Mouse (Mus musculus) forebrain, embryonic 16.5 days (tissue): Measurements from ENCODE around the gene Olfr969. TPM values are rescaled to one million over a fixed set of nuclear protein-coding genes. Genes with fewer than 3 reads are reported as not detected.
"Not testable (repeated sequence)": the region's sequence is repeated elsewhere in the genome, so short reads cannot be mapped to it uniquely, and the experiment has no call there.

Experiments used
- ATAC-seq: fragments of 200-750 bp; cut with Nextera tagmentation; 2 replicates; pipeline ENCODE4 v1.8.0; 2017; ENCODE audit warnings: mild to moderate bottlenecking, moderate library complexity
- H3K27ac ChIP-seq: fragments of 300-500 bp; sonication (generic); 2 replicates; pipeline ENCODE4 v1.5.1; 2014; ENCODE audit warnings: low read length, control low read depth
- H3K27me3 ChIP-seq: fragments of 300-500 bp; sonication (generic); replicated peaks from 2 replicates; pipeline ENCODE4 v1.6.1; 2014; ENCODE audit warnings: low read length; ENCODE audit not compliant: control insufficient read depth, insufficient read depth
- H3K36me3 ChIP-seq: fragments of 300-500 bp; sonication (generic); 2 replicates; pipeline ENCODE4 v1.6.1; 2014; ENCODE audit not compliant: control insufficient read depth, insufficient read depth
- H3K4me1 ChIP-seq: fragments of 300-500 bp; sonication (generic); replicated peaks from 2 replicates; pipeline ENCODE4 v1.6.1; 2014; ENCODE audit warnings: low read length; ENCODE audit not compliant: control insufficient read depth, insufficient read depth
- H3K4me2 ChIP-seq: fragments of 300-500 bp; sonication (generic); 2 replicates; pipeline ENCODE4 v1.6.1; 2014; ENCODE audit warnings: mild to moderate bottlenecking, low read length, control low read depth
- H3K4me3 ChIP-seq: fragments of 300-500 bp; sonication (generic); replicated peaks from 2 replicates; pipeline ENCODE4 v1.5.1; 2014; ENCODE audit warnings: mild to moderate bottlenecking, low read length, control low read depth
- H3K9ac ChIP-seq: fragments of 300-500 bp; sonication (generic); replicated peaks from 2 replicates; pipeline ENCODE4 v1.6.1; 2014; ENCODE audit warnings: low read depth, low read length, control low read depth
- H3K9me3 ChIP-seq: fragments of 300-500 bp; sonication (generic); 2 replicates; pipeline ENCODE4 v1.6.1; 2016; ENCODE audit warnings: low read length; ENCODE audit not compliant: control insufficient read depth
- WGBS: fragments of 180-500 bp; shearing (Covaris S2); extraction: QIAGEN DNeasy Blood & Tissue Kit; methylation state at CpG from one replicate; pipeline ENCODE4 v1.1.7; 2014; 5-methylcytosine and 5-hydroxymethylcytosine counted together
- polyA plus RNA-seq: library from polyadenylated mRNA; unstranded; fragments of >200 nt; fragmentation: Nextera tagmentation; extraction: Ambion mirVana; gene quantifications from 2 replicates; pipeline ENCODE4 v1.2.1, GENCODE M21; 2015

The Olfr969 gene
- not detected in 2 replicates for polyA plus RNA-seq

GRCm38 (mm10) chr9:39790558-39790957, at the start of gene Olfr969:
TSS of gene Olfr969 (plus strand) at chr9:39790945.
- no peaks in the 10 kb centered on the region for H3K4me1 ChIP-seq
- H3K9me3 ChIP-seq, result no peaks in the 10 kb centered on the region
- no peak within 1 kb of the TSS for H3K9ac ChIP-seq
- no peak for ATAC-seq
- no peak within 1 kb of the TSS for H3K4me2 ChIP-seq
- H3K27me3 ChIP-seq, result no peaks in the 10 kb centered on the region
- WGBS, result 72% methylated on average over 2 of the region's 2 CpGs
- H3K36me3 ChIP-seq, result no peaks in the 10 kb centered on the region
- H3K27ac ChIP-seq, result no peak within 1 kb of the TSS
- H3K4me3 ChIP-seq, result no peak within 1 kb of the TSS

GRCm38 (mm10) chr9:39745949-39746348, 44.8 kb upstream of the Olfr969 start, which contains the start of gene Olfr967:
TSS of gene Olfr967 (plus strand) at chr9:39746249.
- ATAC-seq, result no peak
- no peak within 1 kb of the TSS for H3K4me2 ChIP-seq
- no peak within 1 kb of the TSS for H3K9ac ChIP-seq
- H3K4me1 ChIP-seq, result no peaks in the 10 kb centered on the region
- H3K9me3 ChIP-seq, result no peaks in the 10 kb centered on the region
- H3K27me3 ChIP-seq, result no peaks in the 10 kb centered on the region
- H3K4me3 ChIP-seq, result no peak within 1 kb of the TSS
- no peak within 1 kb of the TSS for H3K27ac ChIP-seq
- no peaks in the 10 kb centered on the region for H3K36me3 ChIP-seq

- Histone ChIP-seq H3K36me3 (no peaks in the 10 kb centered on the region), H3K4me3 (no peak overlapping the region), H3K27me3 (no peaks in the 10 kb centered on the region), H3K4me1 (no peaks in the 10 kb centered on the region), H3K9ac (no peak overlapping the region), H3K9me3 (no peaks in the 10 kb centered on the region), H3K27ac (no peak overlapping the region), H3K4me2 (no peak overlapping the region)
- WGBS, result 77% methylated on average over 1 of the region's 1 CpGs
- no peak for ATAC-seq
Measured at GRCm38 (mm10) chr9:39746428-39746827, 44.3 kb upstream of the Olfr969 start.

- no peak for ATAC-seq
- Histone ChIP-seq H3K4me1 (no peaks in the 10 kb centered on the region), H3K4me3 (no peak within 1 kb of the TSS), H3K27ac (no peak within 1 kb of the TSS), H3K27me3 (no peaks in the 10 kb centered on the region), H3K9me3 (no peaks in the 10 kb centered on the region), H3K9ac (no peak within 1 kb of the TSS), H3K36me3 (no peaks in the 10 kb centered on the region), H3K4me2 (no peak within 1 kb of the TSS)
- 84% methylated on average over 1 of the region's 1 CpGs for WGBS
Measured at GRCm38 (mm10) chr9:39783153-39783552, 7.6 kb upstream of the Olfr969 start, which contains the start of gene Olfr968. TSS of gene Olfr968 (minus strand) at chr9:39783253.

- H3K4me3 ChIP-seq, result no peak within 1 kb of the TSS
- no peaks in the 10 kb centered on the region for H3K27me3 ChIP-seq
- no peak for ATAC-seq
- no peaks in the 10 kb centered on the region for H3K9me3 ChIP-seq
- H3K4me2 ChIP-seq, result no peak within 1 kb of the TSS
- H3K4me1 ChIP-seq, result no peaks in the 10 kb centered on the region
- no peaks in the 10 kb centered on the region for H3K36me3 ChIP-seq
- WGBS, result 77% methylated on average over 4 of the region's 4 CpGs
- no peak within 1 kb of the TSS for H3K27ac ChIP-seq
- H3K9ac ChIP-seq, result no peak within 1 kb of the TSS
Measured at GRCm38 (mm10) chr9:39808560-39808959, 17.8 kb downstream of the Olfr969 start, which contains the start of gene Olfr970. TSS of gene Olfr970 (plus strand) at chr9:39808860.

- H3K27me3 ChIP-seq, ATAC-seq, H3K4me1 ChIP-seq, H3K9me3 ChIP-seq, H3K4me2 ChIP-seq, H3K36me3 ChIP-seq, H3K9ac ChIP-seq, H3K27ac ChIP-seq, H3K4me3 ChIP-seq: not testable (repeated sequence)
- WGBS, result 90% methylated on average over 1 of the region's 2 CpGs
Measured at GRCm38 (mm10) chr9:39836576-39836975, 45.8 kb downstream of the Olfr969 start, which contains the start of gene Olfr971. TSS of gene Olfr971 (plus strand) at chr9:39836876.

Other genes starting within 250 kb of the Olfr969 start
- gene Olfr958, start 236.9 kb upstream of the Olfr969 start, polyA plus RNA-seq, result not detected in 2 replicates
- not detected in 2 replicates for gene Olfr959, start 215.4 kb upstream of the Olfr969 start, polyA plus RNA-seq
- 36.8 and 73.0 TPM in 2 replicates for gene AW551984, start 186.5 kb upstream of the Olfr969 start, polyA plus RNA-seq
- gene Olfr148, start 180.3 kb upstream of the Olfr969 start, polyA plus RNA-seq, result not detected in 2 replicates
- not detected in 2 replicates for gene Olfr960, start 169.6 kb upstream of the Olfr969 start, polyA plus RNA-seq
- not detected in 2 replicates for gene Olfr961, start 145.9 kb upstream of the Olfr969 start, polyA plus RNA-seq
- gene Olfr963, start 123.7 kb upstream of the Olfr969 start, polyA plus RNA-seq, result not detected in 2 replicates
- not detected in 2 replicates for gene Olfr149, start 83.8 kb upstream of the Olfr969 start, polyA plus RNA-seq
- not detected in 2 replicates for gene Olfr965, start 79.6 kb upstream of the Olfr969 start, polyA plus RNA-seq
- not detected in 2 replicates for gene Olfr150, start 60.0 kb upstream of the Olfr969 start, polyA plus RNA-seq
- not detected in 2 replicates for gene Olfr967, start 44.7 kb upstream of the Olfr969 start, polyA plus RNA-seq
- gene Olfr968, start 7.7 kb upstream of the Olfr969 start, polyA plus RNA-seq, result not detected in 2 replicates
- not detected in 2 replicates for gene Olfr970, start 17.9 kb downstream of the Olfr969 start, polyA plus RNA-seq
- gene Olfr971, start 45.9 kb downstream of the Olfr969 start, polyA plus RNA-seq, result not detected in 2 replicates
- gene Olfr972, start 75.5 kb downstream of the Olfr969 start, polyA plus RNA-seq, result not detected in 2 replicates
- not detected in 2 replicates for gene Olfr229, start 116.4 kb downstream of the Olfr969 start, polyA plus RNA-seq
- gene Olfr974, start 146.6 kb downstream of the Olfr969 start, polyA plus RNA-seq, result not detected in 2 replicates
- gene Olfr975, start 161.1 kb downstream of the Olfr969 start, polyA plus RNA-seq, result not detected in 2 replicates
- gene Olfr976, start 170.2 kb downstream of the Olfr969 start, polyA plus RNA-seq, result not detected in 2 replicates
- gene Olfr978, start 201.2 kb downstream of the Olfr969 start, polyA plus RNA-seq, result not detected in 2 replicates
- gene Olfr979, start 212.5 kb downstream of the Olfr969 start, polyA plus RNA-seq, result not detected in 2 replicates
- gene Olfr980, start 218.6 kb downstream of the Olfr969 start, polyA plus RNA-seq, result not detected in 2 replicates
- gene Olfr981, start 230.5 kb downstream of the Olfr969 start, polyA plus RNA-seq, result not detected in 2 replicates